Mouse (Mus musculus) monocyte, adult 59 days (primary cell): Measurements from ENCODE around the gene Gm8267. TPM values are rescaled to one million over a fixed set of nuclear protein-coding genes. Genes with fewer than 3 reads are reported as not detected.

ENCODE experiments used
- total RNA-seq, 2 experiments: library from RNA; stranded (reverse); gene quantifications; one replicate each; pipeline ENCODE4 v1.2.4; 2023

Gm8267 gene
- total RNA-seq, result not detected

DNA sequence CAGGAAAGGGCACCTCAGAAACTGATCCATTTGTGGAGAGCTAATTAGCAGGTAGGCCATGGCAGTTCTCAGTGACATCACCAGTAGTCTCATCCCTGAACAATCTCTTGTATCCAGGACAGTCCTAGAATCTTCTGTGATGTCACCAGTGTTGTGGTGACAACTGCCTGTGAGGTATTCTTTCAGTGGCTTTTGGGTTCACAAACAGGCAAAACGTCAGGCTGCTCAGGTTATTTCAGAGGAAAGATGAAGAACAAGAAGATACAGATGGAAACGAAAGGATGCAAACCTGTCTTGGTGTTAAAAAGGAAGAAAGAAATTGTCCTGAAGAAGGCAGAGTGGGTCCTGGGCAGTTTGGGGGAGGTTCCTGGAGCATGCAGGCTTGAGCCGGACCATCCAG is at the start of gene Gm8267:
TSS of gene Gm8267 (minus strand) at position 101 of the 400 bp plus-strand sequence.

DNA sequence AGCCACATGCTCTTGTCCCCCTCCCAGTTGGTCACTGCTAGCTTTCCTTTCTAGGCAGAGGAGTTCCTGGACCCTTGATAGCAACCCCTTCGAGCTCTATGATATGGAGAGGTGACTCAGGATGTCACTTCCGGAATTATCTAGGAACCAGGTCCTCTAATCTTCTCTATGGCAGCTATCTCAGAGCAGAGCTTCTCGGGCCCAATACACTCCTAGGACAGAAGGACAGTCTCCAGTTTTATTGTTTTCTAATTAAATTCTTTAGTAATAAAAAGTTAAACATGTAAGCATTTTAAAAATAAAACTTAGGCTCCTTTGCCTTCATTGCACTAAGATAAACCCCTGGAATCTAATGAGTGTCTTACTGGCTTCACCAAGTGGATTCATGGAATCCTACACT is 43.8 kb downstream of the Gm8267 start, which contains the start of gene Gm8257:
TSS of gene Gm8257 (minus strand) at position 101 of the 400 bp plus-strand sequence.

Other genes with a start within 250 kb of the Gm8267 start
- gene Gm17093, start 232.1 kb downstream of the Gm8267 start, total RNA-seq, result not detected
- not detected for gene Gm8247, start 167.2 kb downstream of the Gm8267 start, total RNA-seq
- gene Gm5624, start 122.4 kb downstream of the Gm8267 start, total RNA-seq, result not detected
- gene Gm8257, start 43.9 kb downstream of the Gm8267 start, total RNA-seq, result not detected
- not detected for gene Ptgdr, start 109.0 kb upstream of the Gm8267 start, total RNA-seq
- gene Ptger2, start 237.9 kb upstream of the Gm8267 start, total RNA-seq, result 10 to 100 TPM; 16.9 to 20.2 TPM